Mouse (Mus musculus) heart, embryonic 12.5 days (tissue): Measurements from ENCODE around the gene Tomm40. TPM values are rescaled to one million over a fixed set of nuclear protein-coding genes. Genes with fewer than 3 reads are reported as not detected.

Experiments used
- ATAC-seq: fragments of 200-750 bp; cut with Nextera tagmentation; 2 replicates; pipeline ENCODE4 v1.8.0; 2017; ENCODE audit warnings: moderate TSS enrichment, moderate library complexity; ENCODE audit not compliant: insufficient number of reproducible peaks, low FRiP score
- H3K27ac ChIP-seq: fragments of 300-500 bp; sonication (generic); 2 replicates; pipeline ENCODE4 v1.5.1; 2016; ENCODE audit warnings: mild to moderate bottlenecking, moderate library complexity; ENCODE audit not compliant: poor library complexity, severe bottlenecking
- H3K27me3 ChIP-seq: fragments of 300-500 bp; sonication (generic); replicated peaks from 2 replicates; pipeline ENCODE4 v1.6.1; 2016; ENCODE audit warnings: mild to moderate bottlenecking, moderate library complexity
- H3K36me3 ChIP-seq: fragments of 300-500 bp; sonication (generic); 2 replicates; pipeline ENCODE4 v1.6.1; 2016; ENCODE audit warnings: mild to moderate bottlenecking, moderate library complexity
- H3K4me1 ChIP-seq: fragments of 300-500 bp; sonication (generic); replicated peaks from 2 replicates; pipeline ENCODE4 v1.6.1; 2016; ENCODE audit warnings: mild to moderate bottlenecking
- H3K4me2 ChIP-seq: fragments of 300-500 bp; sonication (generic); 2 replicates; pipeline ENCODE4 v1.6.1; 2016; ENCODE audit warnings: mild to moderate bottlenecking, moderate library complexity
- H3K4me3 ChIP-seq: fragments of 300-500 bp; sonication (generic); 2 replicates; pipeline ENCODE4 v1.5.1; 2016; ENCODE audit warnings: mild to moderate bottlenecking
- H3K9ac ChIP-seq: fragments of 300-500 bp; sonication (generic); 2 replicates; pipeline ENCODE4 v1.6.1; 2016; ENCODE audit warnings: mild to moderate bottlenecking, moderate library complexity
- H3K9me3 ChIP-seq: fragments of 300-500 bp; sonication (generic); replicated peaks from 2 replicates; pipeline ENCODE4 v1.6.1; 2016; ENCODE audit warnings: mild to moderate bottlenecking, moderate library complexity
- WGBS: fragments of 180-500 bp; shearing (Covaris S2); methylation state at CpG from one replicate; pipeline ENCODE4 v1.1.7; 2016; 5-methylcytosine and 5-hydroxymethylcytosine counted together
- polyA plus RNA-seq: library from polyadenylated mRNA; unstranded; fragments of >200 nt; fragmentation: Nextera tagmentation; extraction: Ambion mirVana; gene quantifications from 2 replicates; pipeline ENCODE4 v1.2.1, GENCODE M21; 2016

The Tomm40 gene
- polyA plus RNA-seq, 1 experiment from 2014 or later: 160 TPM

DNA sequence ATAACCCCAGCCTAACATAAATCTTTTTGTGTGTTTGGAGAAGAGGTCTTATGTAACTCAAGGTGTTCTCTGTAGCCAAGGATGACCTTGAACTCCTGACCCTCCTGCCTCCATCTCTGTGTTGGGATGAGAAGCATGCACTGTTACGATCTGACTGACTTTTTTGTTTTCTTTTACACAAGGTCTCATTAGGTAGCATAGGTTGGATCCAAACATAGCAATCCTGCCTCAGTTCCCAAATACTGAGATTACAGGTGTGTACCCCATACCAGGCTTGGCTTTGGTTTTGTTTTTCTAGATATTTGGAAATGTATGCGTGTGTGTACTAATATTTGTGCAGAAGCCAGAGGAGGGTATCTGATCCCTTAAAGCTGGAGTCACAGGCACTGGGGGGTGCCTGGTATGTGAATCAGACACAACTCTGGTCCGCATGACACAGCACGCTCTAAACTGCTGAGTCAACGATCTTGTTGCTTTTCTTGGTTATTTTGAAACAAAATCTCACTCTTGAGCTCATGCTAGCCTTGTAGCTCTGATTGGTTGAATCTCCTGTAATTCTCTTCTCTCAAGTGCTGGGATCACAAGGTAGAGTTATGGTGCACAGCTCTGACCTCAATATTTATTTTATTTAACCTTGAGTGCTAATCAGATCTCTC, 3.2 kb upstream of the Tomm40 start:
- 83% methylated on average over 5 of the region's 5 CpGs for WGBS
- peaks cover 17% of the 10 kb centered on the region for H3K9me3 ChIP-seq
- no peak overlapping the region for H3K4me2 ChIP-seq
- ATAC-seq: no peak
- no peaks in the 10 kb centered on the region for H3K27me3 ChIP-seq
- H3K27ac ChIP-seq: no peak overlapping the region
- H3K4me3 ChIP-seq: no peak overlapping the region
- H3K4me1 ChIP-seq: peaks cover 16% of the 10 kb centered on the region
- peaks cover 69% of the 10 kb centered on the region for H3K36me3 ChIP-seq
- no peak overlapping the region for H3K9ac ChIP-seq

DNA sequence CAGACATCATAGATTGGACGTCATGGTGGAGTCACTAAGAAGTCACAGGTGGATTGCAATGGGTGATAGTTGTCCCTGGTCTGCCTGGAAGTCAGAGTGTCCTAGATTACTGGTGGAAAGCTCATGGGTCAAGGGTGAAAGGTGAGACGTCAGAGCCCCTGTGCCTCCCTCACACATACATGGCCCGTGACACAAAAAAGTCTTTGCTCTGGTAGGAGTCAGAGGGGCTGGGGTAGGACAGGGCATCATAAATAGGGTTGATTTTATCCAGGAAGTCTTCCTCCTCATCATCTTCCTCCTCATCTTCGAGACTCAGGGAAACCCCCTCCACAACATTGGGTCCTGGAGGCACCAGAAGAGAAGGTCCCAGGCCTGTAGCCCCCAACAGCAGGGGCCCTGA, 2.1 kb upstream of the Tomm40 start:
- Histone ChIP-seq H3K4me3 (no peak overlapping the region), H3K27me3 (no peaks in the 10 kb centered on the region), H3K9me3 (peaks cover 17% of the 10 kb centered on the region), H3K9ac (no peak overlapping the region), H3K4me2 (no peak overlapping the region), H3K27ac (no peak overlapping the region), H3K4me1 (peaks cover 23% of the 10 kb centered on the region), H3K36me3 (peaks cover 69% of the 10 kb centered on the region)
- WGBS: 86% methylated on average over 4 of the region's 4 CpGs
- ATAC-seq: no peak

DNA sequence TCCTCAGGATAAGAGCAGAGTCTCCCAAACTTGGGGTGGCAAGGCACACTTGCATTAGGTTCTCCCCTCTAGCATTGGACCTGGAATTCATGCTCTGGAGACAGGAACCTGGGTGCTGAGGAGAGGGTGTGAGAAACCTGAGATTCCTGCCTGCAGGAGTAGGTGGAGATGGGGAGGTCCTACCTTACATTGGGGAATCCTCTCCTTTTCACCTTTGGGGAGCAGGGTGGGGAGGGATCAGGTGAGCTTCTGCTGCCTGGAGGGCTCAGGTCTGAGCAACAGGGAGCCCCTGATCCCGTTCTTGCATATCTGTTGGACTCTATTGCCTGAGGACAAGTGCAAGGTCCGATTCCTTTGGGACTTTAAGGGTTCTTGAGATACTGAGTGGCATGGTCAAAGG, 1.6 kb upstream of the Tomm40 start:
- Histone ChIP-seq H3K9me3 (peaks cover 14% of the 10 kb centered on the region), H3K4me1 (peaks cover 23% of the 10 kb centered on the region), H3K36me3 (peaks cover 70% of the 10 kb centered on the region), H3K27ac (no peak overlapping the region), H3K4me2 (peak overlapping the region; percentile 75; the same call in 1 of the 2 replicates), H3K9ac (0 out of 2 replicates have a peak overlapping the region, but pooled peaks have one; percentile 0), H3K27me3 (no peaks in the 10 kb centered on the region), H3K4me3 (0 out of 2 replicates have a peak overlapping the region, but pooled peaks have one; percentile 88)
- no peak for ATAC-seq
- 68% methylated on average over 2 of the region's 2 CpGs for WGBS

DNA sequence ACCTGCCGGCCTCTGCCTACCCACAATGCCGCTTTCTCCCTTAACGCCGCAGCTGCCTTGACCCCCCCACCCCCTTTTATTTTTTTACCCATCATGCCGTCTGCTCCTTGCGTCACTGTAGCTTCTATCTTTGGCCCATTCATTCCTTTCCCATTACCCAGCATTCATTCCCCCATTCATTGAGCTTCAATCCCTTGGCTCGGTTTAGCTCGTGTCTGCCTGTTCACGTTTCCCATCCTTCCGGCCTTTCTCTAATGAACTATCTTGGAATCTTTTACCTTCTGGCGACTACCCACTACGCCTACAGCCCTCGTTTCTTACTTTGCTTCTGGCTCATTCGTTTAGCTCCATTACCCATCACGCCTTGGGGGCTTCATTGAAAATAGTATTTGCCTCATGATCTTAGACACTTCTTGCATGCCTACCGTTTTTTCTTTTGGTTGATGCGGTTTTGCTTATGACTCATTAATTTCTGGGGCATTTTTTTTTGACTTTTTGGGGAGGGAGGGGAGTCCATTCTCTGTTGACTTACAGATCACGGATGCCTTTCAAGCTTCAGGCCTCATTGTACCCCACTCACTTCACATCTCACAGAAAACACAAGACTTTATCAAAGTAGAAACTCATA, 931 bp upstream of the Tomm40 start:
- Histone ChIP-seq H3K4me3 (peak overlapping the region; percentile 88), H3K9me3 (peaks cover 8% of the 10 kb centered on the region), H3K36me3 (peaks cover 70% of the 10 kb centered on the region), H3K4me1 (peaks cover 23% of the 10 kb centered on the region), H3K27me3 (no peaks in the 10 kb centered on the region), H3K9ac (peak overlapping the region; percentile 53; the same call in 1 of the 2 replicates), H3K27ac (peak overlapping the region; percentile 76), H3K4me2 (peak overlapping the region; percentile 75)
- 8% methylated on average over 18 of the region's 18 CpGs for WGBS
- no peak for ATAC-seq

DNA sequence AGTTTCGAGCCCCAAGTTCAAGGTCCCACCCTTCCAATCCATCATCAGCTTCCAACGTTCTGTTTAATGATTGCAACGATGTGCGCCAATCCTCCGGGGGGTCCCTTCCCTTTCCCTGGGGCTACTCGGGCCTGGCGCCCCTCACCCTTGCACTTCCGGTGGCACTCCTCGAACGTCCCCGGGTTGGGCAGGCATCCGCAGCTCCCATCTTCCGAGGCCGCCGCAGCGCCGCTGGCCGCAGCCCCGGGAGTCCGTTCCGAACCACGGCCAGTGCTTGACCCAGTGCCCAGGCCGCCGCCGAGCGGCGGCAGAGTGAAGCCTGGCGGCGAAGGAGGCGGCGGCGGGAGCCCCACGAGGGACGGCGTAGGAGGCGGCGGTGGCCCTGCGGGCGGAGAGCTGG, 402 bp downstream of the Tomm40 start:
- Histone ChIP-seq H3K9me3 (no peaks in the 10 kb centered on the region), H3K9ac (peak overlapping the region; percentile 95), H3K27me3 (no peaks in the 10 kb centered on the region), H3K4me2 (peak overlapping the region; percentile 88), H3K27ac (peak overlapping the region; percentile 72), H3K36me3 (peaks cover 68% of the 10 kb centered on the region), H3K4me3 (peak overlapping the region; percentile 88), H3K4me1 (peaks cover 23% of the 10 kb centered on the region)
- peak; percentile 0; the same call in 1 of the 2 replicates for ATAC-seq
- under 1% methylated on average over 38 of the region's 39 CpGs for WGBS

DNA sequence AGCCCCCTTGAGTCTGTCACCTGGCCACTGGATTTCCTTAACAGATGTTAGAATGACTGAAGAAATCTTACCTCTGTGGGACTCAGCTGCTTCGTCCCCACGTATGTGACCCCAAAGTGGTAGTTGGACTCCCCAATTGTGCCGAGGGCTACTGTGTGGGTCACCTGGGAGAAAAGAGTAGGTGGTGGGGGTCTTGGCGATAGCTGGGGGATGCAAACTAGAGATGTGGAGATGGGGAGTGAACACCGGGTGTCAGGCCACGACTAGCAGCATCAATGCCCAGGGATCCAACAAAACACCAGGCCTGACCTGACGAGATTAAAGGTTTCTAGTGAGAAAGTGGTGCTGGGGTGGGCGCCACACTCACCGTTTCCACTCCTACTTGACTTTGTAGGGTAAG, 1.6 kb downstream of the Tomm40 start:
- Histone ChIP-seq H3K4me2 (peak overlapping the region; percentile 88), H3K9ac (no peak overlapping the region), H3K4me3 (peak overlapping the region; percentile 88; the same call in 1 of the 2 replicates), H3K27me3 (no peaks in the 10 kb centered on the region), H3K36me3 (peaks cover 68% of the 10 kb centered on the region), H3K9me3 (no peaks in the 10 kb centered on the region), H3K4me1 (peaks cover 23% of the 10 kb centered on the region), H3K27ac (no peak overlapping the region)
- no peak for ATAC-seq
- 83% methylated on average over 9 of the region's 9 CpGs for WGBS

DNA sequence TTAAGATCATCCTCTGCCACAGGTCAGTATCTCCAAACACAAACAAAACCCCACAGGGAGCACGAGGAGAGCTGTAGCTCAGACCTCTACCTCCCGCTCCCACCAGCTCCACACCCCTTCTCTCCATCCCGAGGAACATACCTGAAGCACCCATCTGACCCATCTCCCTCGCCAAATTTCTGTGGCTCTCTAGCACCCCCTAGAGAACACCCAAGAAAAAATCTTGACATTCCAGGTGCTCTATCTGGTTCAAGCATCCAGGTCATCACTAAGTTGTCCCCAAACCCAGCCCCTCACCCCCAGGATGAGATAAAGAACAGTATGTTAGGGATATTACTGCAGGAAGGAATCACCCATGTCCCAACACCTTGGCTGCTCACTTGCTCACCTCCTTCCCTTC, 2.0 kb downstream of the Tomm40 start:
- Histone ChIP-seq H3K4me3 (no peak overlapping the region), H3K4me1 (peaks cover 23% of the 10 kb centered on the region), H3K4me2 (no peak overlapping the region), H3K9me3 (no peaks in the 10 kb centered on the region), H3K9ac (no peak overlapping the region), H3K27me3 (no peaks in the 10 kb centered on the region), H3K36me3 (peaks cover 67% of the 10 kb centered on the region), H3K27ac (no peak overlapping the region)
- ATAC-seq: no peak
- 48% methylated on average over 4 of the region's 4 CpGs for WGBS

DNA sequence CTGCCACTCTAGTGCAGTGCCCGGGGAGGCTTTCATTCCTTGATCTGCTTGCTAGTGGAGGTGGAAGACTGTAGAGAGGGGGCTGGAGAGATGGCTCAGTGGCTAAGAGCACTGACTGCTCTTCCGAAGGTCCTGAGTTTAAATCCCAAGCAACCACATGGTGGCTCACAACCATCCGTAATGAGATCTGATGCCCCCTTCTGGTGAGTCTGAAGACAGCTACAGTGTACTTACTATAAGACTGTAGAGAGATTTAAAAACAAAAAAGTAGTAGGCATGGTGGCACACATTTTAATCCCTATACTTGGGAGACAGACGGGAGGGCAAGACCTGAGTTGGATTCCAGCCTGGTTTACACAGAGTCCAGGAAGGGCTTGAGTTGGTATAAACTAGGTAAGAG, 2.8 kb downstream of the Tomm40 start:
- Histone ChIP-seq H3K4me1 (peaks cover 23% of the 10 kb centered on the region), H3K27ac (no peak overlapping the region), H3K4me3 (no peak overlapping the region), H3K4me2 (no peak overlapping the region), H3K9ac (no peak overlapping the region), H3K27me3 (no peaks in the 10 kb centered on the region), H3K36me3 (peaks cover 68% of the 10 kb centered on the region), H3K9me3 (no peaks in the 10 kb centered on the region)
- 78% methylated on average over 4 of the region's 4 CpGs for WGBS
- ATAC-seq: no peak

DNA sequence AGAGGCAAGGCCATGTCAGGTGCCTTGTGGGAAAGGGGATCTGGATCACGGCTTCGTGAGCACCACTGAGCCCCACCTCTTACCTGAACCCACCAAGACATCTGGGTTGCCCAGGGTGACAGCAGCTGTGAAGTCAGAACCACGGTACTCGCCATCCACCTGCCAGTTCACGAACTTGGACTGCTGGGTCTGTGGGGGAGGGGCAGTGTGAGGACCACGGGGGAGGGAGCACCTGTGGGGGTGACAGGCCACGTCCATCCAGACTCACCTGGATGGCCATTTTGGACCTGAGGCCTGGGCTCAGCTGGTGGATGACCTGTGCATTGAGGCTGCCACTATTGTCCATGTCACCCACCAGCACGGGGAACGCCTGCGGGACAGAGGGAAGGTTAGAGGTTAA, 4.6 kb downstream of the Tomm40 start:
- no peak for ATAC-seq
- H3K9me3 ChIP-seq: no peaks in the 10 kb centered on the region
- no peak overlapping the region for H3K4me3 ChIP-seq
- peaks cover 75% of the 10 kb centered on the region for H3K36me3 ChIP-seq
- H3K4me1 ChIP-seq: peaks cover 19% of the 10 kb centered on the region
- no peaks in the 10 kb centered on the region for H3K27me3 ChIP-seq
- no peak overlapping the region for H3K4me2 ChIP-seq
- H3K9ac ChIP-seq: no peak overlapping the region
- H3K27ac ChIP-seq: no peak overlapping the region
- 93% methylated on average over 10 of the region's 10 CpGs for WGBS

DNA sequence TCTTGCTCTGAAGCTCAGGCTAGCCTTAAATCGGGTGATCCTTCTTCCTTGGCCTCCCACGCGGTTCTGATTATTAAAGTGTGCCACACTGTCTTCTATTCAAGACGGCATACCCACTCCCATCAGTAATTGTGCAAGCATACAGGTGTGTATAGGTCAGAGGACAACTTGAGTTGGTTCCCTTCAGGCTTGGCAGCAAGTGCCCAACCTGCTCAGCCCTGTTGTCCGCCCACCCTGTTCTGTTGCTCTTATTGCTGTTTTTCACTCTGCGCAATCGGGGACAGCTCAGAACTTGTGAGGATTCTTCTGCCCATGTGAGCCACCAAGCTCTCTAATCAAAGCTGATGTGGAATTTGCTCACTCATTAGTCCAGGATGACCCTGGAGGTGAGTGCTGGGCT, 10.0 kb downstream of the Tomm40 start:
- 92% methylated on average over 7 of the region's 7 CpGs for WGBS
- no peak overlapping the region for H3K9ac ChIP-seq
- H3K9me3 ChIP-seq: no peaks in the 10 kb centered on the region
- H3K36me3 ChIP-seq: peaks cover 78% of the 10 kb centered on the region
- no peaks in the 10 kb centered on the region for H3K27me3 ChIP-seq
- H3K27ac ChIP-seq: no peak overlapping the region
- no peak overlapping the region for H3K4me2 ChIP-seq
- no peak for ATAC-seq
- H3K4me1 ChIP-seq: peaks cover 18% of the 10 kb centered on the region
- H3K4me3 ChIP-seq: no peak overlapping the region

DNA sequence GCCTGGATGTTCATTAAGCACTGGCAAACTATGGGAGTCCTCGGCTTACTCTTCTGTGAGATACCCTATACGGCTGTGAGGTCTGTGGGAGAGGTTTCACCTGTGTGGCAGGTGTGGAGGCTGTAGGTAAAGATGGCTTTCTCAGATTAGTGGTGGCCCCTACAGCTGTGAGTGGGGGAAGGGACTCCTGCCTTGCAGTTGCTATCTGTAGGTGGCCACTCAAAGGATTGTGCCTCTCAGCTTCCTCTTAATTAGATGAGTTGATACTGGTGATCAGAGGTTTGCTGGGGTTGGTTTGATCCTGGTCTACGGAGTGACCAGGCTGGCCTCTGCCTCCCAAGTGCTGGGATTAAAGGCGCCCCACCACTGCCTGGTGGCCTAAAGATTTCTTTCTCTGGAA, 10.8 kb downstream of the Tomm40 start:
- Histone ChIP-seq H3K4me2 (no peak overlapping the region), H3K9ac (no peak overlapping the region), H3K27me3 (no peaks in the 10 kb centered on the region), H3K36me3 (peaks cover 72% of the 10 kb centered on the region), H3K9me3 (no peaks in the 10 kb centered on the region), H3K4me1 (peaks cover 21% of the 10 kb centered on the region), H3K4me3 (no peak overlapping the region), H3K27ac (no peak overlapping the region)
- ATAC-seq: no peak
- 87% methylated on average over 4 of the region's 4 CpGs for WGBS
